Mouse (Mus musculus) liver, embryonic 14.5 days (tissue): ENCODE results near the gene Ppa1.

Source experiments
- CTCF ChIP-seq: IDR thresholded peaks from 2 replicates; pipeline ENCODE4 v1.5.1; 2016; ENCODE audit warnings: antibody characterized with exemption, low read depth, control low read depth
- EP300 ChIP-seq: IDR thresholded peaks from 2 replicates; pipeline ENCODE4 v1.6.1; 2016; ENCODE audit warnings: antibody characterized with exemption, low read depth

- TF ChIP-seq EP300 (no peak), CTCF (no peak)
These were observed 58.3 kb downstream of the Ppa1 start for GRCm38 (mm10) chr10:61706412-61707375.
